Mouse (Mus musculus) CD4-positive, CD25-positive, alpha-beta regulatory T cell, adult 4 months (primary cell): ENCODE data around the gene Smarcad1. TPM values are rescaled to one million over a fixed set of nuclear protein-coding genes. Genes with fewer than 3 reads are reported as not detected.

Experiments used
- ATAC-seq: one replicate; pipeline ENCODE4 v1.8.0; 2017
- polyA plus RNA-seq, 2 experiments: library from polyadenylated mRNA; unstranded; fragments of 100-300 nt; shearing (Covaris generic); gene quantifications; one replicate each; pipeline ENCODE4 v1.2.1; 2017

The Smarcad1 gene
- polyA plus RNA-seq, 2 experiments from 2014 or later, result 34.5 to 43.8 TPM

GRCm38 (mm10) chr6:65117540-65117939, 75.2 kb downstream of the Smarcad1 start:
- no peak for ATAC-seq

- ATAC-seq, result peak; percentile 85
Observed at GRCm38 (mm10) chr6:65126074-65126726, 83.8 kb downstream of the Smarcad1 start.

- no peak for ATAC-seq
Observed at GRCm38 (mm10) chr6:65132376-65132775, 90.0 kb downstream of the Smarcad1 start.

GRCm38 (mm10) chr6:65137802-65138201, 95.4 kb downstream of the Smarcad1 start:
- ATAC-seq, result no peak

GRCm38 (mm10) chr6:65138243-65138642, 95.9 kb downstream of the Smarcad1 start:
- ATAC-seq, result no peak

GRCm38 (mm10) chr6:65140082-65140749, 97.8 kb downstream of the Smarcad1 start:
- ATAC-seq, result peak; percentile 3

- peak; percentile 21 for ATAC-seq
Observed at GRCm38 (mm10) chr6:65140750-65141243, 98.4 kb downstream of the Smarcad1 start.

- ATAC-seq, result no peak
Observed at GRCm38 (mm10) chr6:65142316-65142715, 99.9 kb downstream of the Smarcad1 start.

- ATAC-seq, result peak; percentile 92
Observed at GRCm38 (mm10) chr6:65144621-65145205, 102.3 kb downstream of the Smarcad1 start, which contains the start of gene Hpgds. TSS of gene Hpgds (minus strand) at chr6:65144908.

GRCm38 (mm10) chr6:65146363-65146762, 104.0 kb downstream of the Smarcad1 start:
- ATAC-seq, result no peak

GRCm38 (mm10) chr6:65150703-65151102, 108.3 kb downstream of the Smarcad1 start:
- ATAC-seq, result no peak

GRCm38 (mm10) chr6:65153570-65153969, 111.2 kb downstream of the Smarcad1 start:
- no peak for ATAC-seq

GRCm38 (mm10) chr6:65157042-65157441, 114.7 kb downstream of the Smarcad1 start:
- ATAC-seq, result no peak

- ATAC-seq, result no peak
Observed at GRCm38 (mm10) chr6:65159381-65159942, 117.1 kb downstream of the Smarcad1 start.

GRCm38 (mm10) chr6:65164137-65164536, 121.8 kb downstream of the Smarcad1 start:
- no peak for ATAC-seq

GRCm38 (mm10) chr6:65164977-65165376, 122.6 kb downstream of the Smarcad1 start:
- ATAC-seq, result no peak

Other genes starting within 250 kb of the Smarcad1 start
- 1 to 10 TPM; 8.9 TPM for gene Hpgds, start 102.3 kb downstream of the Smarcad1 start, polyA plus RNA-seq